Mouse (Mus musculus) forebrain, postnatal 0 days (tissue): Measurements from ENCODE around the gene Stpg4. TPM values are rescaled to one million over a fixed set of nuclear protein-coding genes. Genes with fewer than 3 reads are reported as not detected.

Experiments
- ATAC-seq: fragments of 200-750 bp; cut with Nextera tagmentation; 2 replicates; pipeline ENCODE4 v1.8.0; 2017; ENCODE audit warnings: mild to moderate bottlenecking, moderate library complexity
- DNase-seq: peaks from one replicate; pipeline ENCODE4 v3.0.0-alpha.2; 2015
- H3K27ac ChIP-seq: fragments of 300-500 bp; sonication (generic); 2 replicates; pipeline ENCODE4 v1.5.1; 2014; ENCODE audit warnings: low read depth, mild to moderate bottlenecking, antibody characterized with exemption, low read length, moderate library complexity, mixed read lengths
- H3K27me3 ChIP-seq: fragments of 300-500 bp; sonication (generic); 2 replicates; pipeline ENCODE4 v1.6.1; 2014; ENCODE audit warnings: mild to moderate bottlenecking, low read length, mixed read lengths; ENCODE audit not compliant: insufficient read depth
- H3K36me3 ChIP-seq: fragments of 300-500 bp; sonication (generic); 2 replicates; pipeline ENCODE4 v1.6.1; 2014; ENCODE audit warnings: mild to moderate bottlenecking, moderate library complexity; ENCODE audit not compliant: insufficient read depth
- H3K4me1 ChIP-seq: fragments of 300-500 bp; sonication (generic); 2 replicates; pipeline ENCODE4 v1.6.1; 2014; ENCODE audit warnings: antibody characterized with exemption; ENCODE audit not compliant: insufficient read depth
- H3K4me2 ChIP-seq: fragments of 300-500 bp; sonication (generic); 2 replicates; pipeline ENCODE4 v1.6.1; 2014; ENCODE audit warnings: low read depth, mild to moderate bottlenecking, moderate library complexity
- H3K4me3 ChIP-seq: fragments of 300-500 bp; sonication (generic); 2 replicates; pipeline ENCODE4 v1.5.1; 2014; ENCODE audit warnings: low read depth, low read length, mixed read lengths
- H3K9ac ChIP-seq: fragments of 300-500 bp; sonication (generic); 2 replicates; pipeline ENCODE4 v1.6.1; 2014; ENCODE audit warnings: mild to moderate bottlenecking
- H3K9me3 ChIP-seq: fragments of 300-500 bp; sonication (generic); 2 replicates; pipeline ENCODE4 v1.6.1; 2016; ENCODE audit warnings: low read length
- CTCF ChIP-seq: sonication (generic); IDR thresholded peaks from 2 replicates; pipeline ENCODE4 v1.5.1; 2016; ENCODE audit warnings: antibody characterized with exemption, control low read depth, low read depth
- WGBS: fragments of 180-500 bp; shearing (Covaris S2); extraction: QIAGEN DNeasy Blood & Tissue Kit; methylation state at CpG from one replicate; pipeline ENCODE4 v1.1.7; 2014; 5-methylcytosine and 5-hydroxymethylcytosine counted together
- polyA plus RNA-seq: library from polyadenylated mRNA; unstranded; fragments of >200 nt; fragmentation: Nextera tagmentation; extraction: Ambion mirVana; gene quantifications from 2 replicates; pipeline ENCODE4 v1.2.1, GENCODE M21; 2015
- total RNA-seq: library from RNA; depleted of rRNA; stranded (reverse); fragments of >200 nt; gene quantifications from 2 replicates; pipeline ENCODE4 v1.2.3, GENCODE M21; 2014

The Stpg4 gene
- total and polyA plus RNA-seq, 2 experiments from 2014 or later, result not detected

DNA sequence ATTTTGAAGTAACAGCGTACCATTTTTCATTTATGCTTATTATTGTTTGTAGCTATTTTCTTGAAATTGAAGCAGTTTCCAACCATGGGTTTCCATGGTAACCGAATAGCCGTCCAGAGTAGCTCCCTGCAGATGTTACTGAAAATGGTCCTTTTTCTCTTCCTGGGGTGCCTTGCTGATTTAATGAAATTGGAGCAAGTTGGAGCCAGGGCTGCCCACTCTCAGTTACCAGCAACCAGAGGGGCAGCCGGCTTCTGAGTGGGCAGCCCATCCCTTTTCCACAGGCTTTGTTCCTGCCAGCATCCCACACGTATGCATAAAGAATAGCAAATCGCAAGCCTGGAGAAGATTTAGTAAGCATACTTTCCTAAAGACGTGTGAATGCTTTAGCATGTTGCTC lies 55.4 kb downstream of the Stpg4 start:
- Histone ChIP-seq H3K36me3 (no peaks in the 10 kb centered on the region), H3K9ac (no peak overlapping the region), H3K4me1 (peaks cover 18% of the 10 kb centered on the region), H3K4me3 (no peak overlapping the region), H3K4me2 (no peak overlapping the region), H3K27me3 (no peaks in the 10 kb centered on the region), H3K9me3 (no peaks in the 10 kb centered on the region), H3K27ac (peak overlapping the region; percentile 74)
- WGBS, result 29% methylated on average over 7 of the region's 7 CpGs
- no peak for TF ChIP-seq CTCF
- ATAC-seq (peak; percentile 38; the same call in 1 of the 2 replicates), DNase-seq (peak; percentile 69)

GRCm38 (mm10) chr17:87369270-87369759 lies 58.2 kb downstream of the Stpg4 start:
- peaks cover 18% of the 10 kb centered on the region for H3K4me1 ChIP-seq
- no peaks in the 10 kb centered on the region for H3K9me3 ChIP-seq
- no peaks in the 10 kb centered on the region for H3K36me3 ChIP-seq
- no peak overlapping the region for H3K4me2 ChIP-seq
- peak; percentile 47 for ATAC-seq
- H3K27ac ChIP-seq, result no peak overlapping the region
- peak; percentile 59 for DNase-seq
- 44% methylated on average over 18 of the region's 18 CpGs for WGBS
- TF ChIP-seq CTCF, result peak; percentile 10; the same call in 1 of the 2 replicates
- H3K27me3 ChIP-seq, result no peaks in the 10 kb centered on the region
- H3K9ac ChIP-seq, result no peak overlapping the region
- no peak overlapping the region for H3K4me3 ChIP-seq

GRCm38 (mm10) chr17:87368481-87368880 lies 59.1 kb downstream of the Stpg4 start:
- WGBS, result 85% methylated on average over 10 of the region's 10 CpGs
- no peak for DNase-seq
- Histone ChIP-seq H3K4me3 (no peak overlapping the region), H3K9ac (no peak overlapping the region), H3K27ac (peak overlapping the region; percentile 30; the same call in 1 of the 2 replicates), H3K9me3 (no peaks in the 10 kb centered on the region), H3K4me1 (peaks cover 18% of the 10 kb centered on the region), H3K4me2 (no peak overlapping the region), H3K36me3 (no peaks in the 10 kb centered on the region), H3K27me3 (no peaks in the 10 kb centered on the region)
- ATAC-seq, result no peak
- no peak for TF ChIP-seq CTCF

DNA sequence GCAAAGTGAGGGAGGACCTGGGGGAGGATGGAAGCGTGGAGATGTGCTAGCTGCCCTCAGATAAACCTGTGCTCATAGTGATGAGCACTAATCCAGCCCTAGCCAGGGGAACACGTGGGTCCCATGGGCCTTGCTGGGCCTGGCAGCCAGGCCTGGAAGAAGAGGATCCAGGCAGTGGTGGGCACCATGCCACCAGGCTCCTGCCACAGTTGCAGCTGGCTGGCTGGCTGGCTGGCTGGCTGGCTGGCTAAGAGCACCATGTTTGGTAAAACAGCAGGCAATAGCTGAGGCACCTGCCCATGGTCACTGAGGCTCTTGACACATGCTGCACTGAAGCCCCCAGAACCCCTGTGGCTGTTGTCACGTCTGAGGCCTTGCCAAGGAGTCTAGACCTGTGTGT lies 59.9 kb downstream of the Stpg4 start:
- no peak for TF ChIP-seq CTCF
- Histone ChIP-seq H3K36me3 (no peaks in the 10 kb centered on the region), H3K9me3 (no peaks in the 10 kb centered on the region), H3K4me1 (peaks cover 18% of the 10 kb centered on the region), H3K4me2 (no peak overlapping the region), H3K27ac (no peak overlapping the region), H3K27me3 (no peaks in the 10 kb centered on the region), H3K9ac (no peak overlapping the region), H3K4me3 (no peak overlapping the region)
- 38% methylated on average over 3 of the region's 3 CpGs for WGBS
- peak; percentile 54 for ATAC-seq
- DNase-seq, result peak; percentile 65

- no peak overlapping the region for H3K4me3 ChIP-seq
- no peaks in the 10 kb centered on the region for H3K27me3 ChIP-seq
- H3K4me2 ChIP-seq, result no peak overlapping the region
- DNase-seq, result no peak
- WGBS, result 30% methylated on average over 4 of the region's 4 CpGs
- H3K9me3 ChIP-seq, result no peaks in the 10 kb centered on the region
- no peak overlapping the region for H3K9ac ChIP-seq
- no peak overlapping the region for H3K27ac ChIP-seq
- no peaks in the 10 kb centered on the region for H3K36me3 ChIP-seq
- no peak for ATAC-seq
- peaks cover 14% of the 10 kb centered on the region for H3K4me1 ChIP-seq
- no peak for TF ChIP-seq CTCF
Observed at GRCm38 (mm10) chr17:87367228-87367627, 60.3 kb downstream of the Stpg4 start.

- no peak for TF ChIP-seq CTCF
- Histone ChIP-seq H3K36me3 (no peaks in the 10 kb centered on the region), H3K4me3 (no peak overlapping the region), H3K27me3 (no peaks in the 10 kb centered on the region), H3K4me1 (peaks cover 13% of the 10 kb centered on the region), H3K27ac (no peak overlapping the region), H3K4me2 (no peak overlapping the region), H3K9ac (no peak overlapping the region), H3K9me3 (no peaks in the 10 kb centered on the region)
- WGBS, result 28% methylated on average over 2 of the region's 2 CpGs
- ATAC-seq (no peak), DNase-seq (no peak)
Observed at GRCm38 (mm10) chr17:87366520-87366919, 61.0 kb downstream of the Stpg4 start.

DNA sequence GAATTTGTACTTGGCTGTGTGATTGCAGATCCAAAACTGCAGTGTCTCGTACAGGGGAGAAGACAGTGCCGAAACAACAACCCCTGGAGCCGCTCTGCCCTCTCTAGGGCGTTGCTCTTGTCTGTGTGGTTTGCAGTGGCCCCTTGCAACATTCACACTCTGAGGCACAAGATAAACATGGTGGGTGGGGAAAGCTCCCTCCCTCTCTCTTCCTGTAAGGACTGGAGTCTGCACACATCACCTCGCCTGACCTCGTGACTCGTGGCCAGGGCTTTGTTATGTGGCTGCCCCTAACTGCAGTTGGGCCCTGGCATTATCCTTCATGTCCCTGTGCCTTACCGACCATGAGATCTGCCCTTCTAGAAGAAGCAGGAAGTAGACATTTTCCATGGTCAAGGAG lies 62.3 kb downstream of the Stpg4 start:
- Histone ChIP-seq H3K9me3 (no peaks in the 10 kb centered on the region), H3K4me1 (peaks cover 17% of the 10 kb centered on the region), H3K9ac (no peak overlapping the region), H3K27ac (no peak overlapping the region), H3K4me2 (no peak overlapping the region), H3K36me3 (no peaks in the 10 kb centered on the region), H3K27me3 (no peaks in the 10 kb centered on the region), H3K4me3 (no peak overlapping the region)
- TF ChIP-seq CTCF, result no peak
- ATAC-seq, result no peak
- WGBS, result 84% methylated on average over 8 of the region's 8 CpGs
- no peak for DNase-seq
